Mouse (Mus musculus): ENCODE measurements at regions not wholly inside any gene's neighbourhood (a gene's known extent, or its start where the extent isn't known, plus 50 kb on each side); places are given as distances from the start of the nearest gene placed in this dataset.

DNA sequence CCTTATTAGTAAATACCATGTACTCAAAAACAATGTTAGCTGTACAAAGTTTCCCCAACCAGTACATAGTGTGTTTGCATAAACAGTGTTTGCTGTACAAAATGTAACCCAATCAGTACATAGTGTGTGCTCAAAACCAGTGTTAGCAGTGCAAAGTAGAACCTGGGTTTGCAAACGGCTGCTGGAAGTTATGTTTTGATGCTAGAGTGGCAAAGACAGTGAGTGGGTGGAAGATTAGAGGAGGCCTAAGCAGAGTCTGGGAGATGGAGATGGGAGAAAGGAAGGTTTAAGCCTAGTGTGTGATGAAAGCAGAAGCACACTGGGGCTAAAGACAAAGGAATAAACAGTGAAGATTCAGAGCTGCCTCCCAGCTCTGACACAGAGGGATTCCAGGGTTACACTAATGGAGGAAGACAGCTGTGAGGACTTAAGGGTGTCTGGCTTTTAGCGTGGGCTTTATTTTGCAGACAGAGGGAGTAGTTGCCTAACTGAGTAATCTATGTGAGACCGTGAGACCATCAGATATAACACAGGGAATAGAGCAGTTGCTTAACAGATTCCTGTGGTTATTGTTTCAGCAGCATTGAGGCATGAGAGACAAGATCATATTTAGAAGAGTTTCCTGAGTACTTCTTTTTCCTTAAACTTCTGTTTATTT is 396.0 kb downstream of the Rprm start:
- 55% methylated on average over 3 of the region's 3 CpGs for WGBS
- Histone ChIP-seq H3K4me3 (ENCODE audit: low read depth, low read length) (no peak overlapping the region), H3K27me3 (ENCODE audit: control insufficient read depth, insufficient read depth, low read length) (no peaks in the 10 kb centered on the region), H3K36me3 (ENCODE audit: control insufficient read depth, insufficient read depth, low read length) (no peaks in the 10 kb centered on the region), H3K9me3 (ENCODE audit: control insufficient read depth, low read length) (no peaks in the 10 kb centered on the region), H3K4me2 (ENCODE audit: low read depth, low read length) (no peak overlapping the region), H3K9ac (replicated peaks; ENCODE audit: low read depth, low read length) (no peak overlapping the region), H3K4me1 (ENCODE audit: control insufficient read depth, insufficient read depth, low read length) (no peaks in the 10 kb centered on the region), H3K27ac (ENCODE audit: low read depth, low read length) (no peak overlapping the region)
- ATAC-seq (ENCODE audit: low read depth): peak; percentile 61; the same call in 1 of the 2 replicates

DNA sequence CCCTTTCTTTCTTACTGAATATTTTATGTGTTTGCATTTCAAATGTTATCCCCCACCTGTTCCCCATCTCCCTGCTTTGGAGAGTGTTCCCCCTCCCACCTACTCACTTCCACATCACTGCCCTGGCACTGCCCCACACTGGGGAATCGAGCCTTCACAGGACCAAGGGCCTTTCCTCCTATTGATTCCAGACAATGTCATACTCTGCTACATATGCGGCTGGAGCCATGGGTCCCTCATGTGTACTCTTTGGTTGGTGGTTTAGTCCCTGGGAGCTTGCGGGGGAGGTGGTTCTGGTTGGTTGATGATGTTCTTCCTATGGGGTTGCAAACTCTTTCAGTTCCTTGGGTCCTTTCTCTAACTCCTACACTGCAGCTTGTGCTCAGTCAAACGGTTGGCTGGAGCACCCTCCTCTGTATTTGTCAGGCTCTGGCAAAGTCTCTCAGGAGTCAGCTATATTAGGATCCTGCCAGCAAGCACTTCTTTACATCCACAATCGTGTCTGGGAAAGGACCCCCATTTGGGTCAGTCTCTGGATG is 393.7 kb downstream of the Rprm start:
- 76% methylated on average over 5 of the region's 5 CpGs for WGBS
- H3K4me1 ChIP-seq (ENCODE audit: control insufficient read depth, insufficient read depth, low read length): no peaks in the 10 kb centered on the region

DNA sequence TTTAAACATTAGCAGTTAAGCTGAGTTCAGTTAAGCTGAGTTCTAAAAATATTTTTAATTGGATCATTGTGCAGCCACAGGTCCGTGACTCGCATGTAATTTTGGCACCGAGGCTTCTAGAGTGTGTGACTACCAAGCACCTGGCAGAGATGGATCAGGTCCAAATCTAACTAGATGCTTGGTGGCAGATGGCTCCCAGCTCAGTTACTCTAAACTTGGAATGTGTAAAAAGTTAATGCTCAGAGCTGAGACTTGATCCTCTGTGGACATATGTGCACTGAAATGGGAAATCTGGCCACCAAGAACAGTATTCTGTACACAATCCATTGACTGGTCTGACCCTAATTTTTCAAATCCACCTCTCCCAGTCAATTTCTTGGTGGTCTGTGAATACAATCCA is 374.1 kb downstream of the Rprm start:
- no peaks in the 10 kb centered on the region for H3K27me3 ChIP-seq (ENCODE audit: control insufficient read depth, insufficient read depth, low read length)
- H3K9ac ChIP-seq (replicated peaks; ENCODE audit: low read depth, low read length): no peak overlapping the region
- no peaks in the 10 kb centered on the region for H3K9me3 ChIP-seq (ENCODE audit: control insufficient read depth, low read length)
- H3K4me3 ChIP-seq (ENCODE audit: low read depth, low read length): no peak overlapping the region
- no peak overlapping the region for H3K27ac ChIP-seq (ENCODE audit: low read depth, low read length)
- ATAC-seq (ENCODE audit: low read depth): no peak
- no peaks in the 10 kb centered on the region for H3K36me3 ChIP-seq (ENCODE audit: control insufficient read depth, insufficient read depth, low read length)
- 67% methylated on average over 3 of the region's 3 CpGs for WGBS
- no peak overlapping the region for H3K4me2 ChIP-seq (ENCODE audit: low read depth, low read length)
- H3K4me1 ChIP-seq (ENCODE audit: control insufficient read depth, insufficient read depth, low read length): no peaks in the 10 kb centered on the region

More for the DNA sequence above, 393.7 kb downstream of the Rprm start:
- Histone ChIP-seq H3K9ac (replicated peaks; ENCODE audit: low read depth, low read length) (no peak overlapping the region), H3K4me2 (ENCODE audit: low read depth, low read length) (no peak overlapping the region), H3K4me3 (ENCODE audit: low read depth, low read length) (no peak overlapping the region), H3K36me3 (ENCODE audit: control insufficient read depth, insufficient read depth, low read length) (no peaks in the 10 kb centered on the region), H3K27me3 (ENCODE audit: control insufficient read depth, insufficient read depth, low read length) (no peaks in the 10 kb centered on the region), H3K9me3 (ENCODE audit: control insufficient read depth, low read length) (no peaks in the 10 kb centered on the region), H3K27ac (ENCODE audit: low read depth, low read length) (no peak overlapping the region)
- no peak for ATAC-seq (ENCODE audit: low read depth)

DNA sequence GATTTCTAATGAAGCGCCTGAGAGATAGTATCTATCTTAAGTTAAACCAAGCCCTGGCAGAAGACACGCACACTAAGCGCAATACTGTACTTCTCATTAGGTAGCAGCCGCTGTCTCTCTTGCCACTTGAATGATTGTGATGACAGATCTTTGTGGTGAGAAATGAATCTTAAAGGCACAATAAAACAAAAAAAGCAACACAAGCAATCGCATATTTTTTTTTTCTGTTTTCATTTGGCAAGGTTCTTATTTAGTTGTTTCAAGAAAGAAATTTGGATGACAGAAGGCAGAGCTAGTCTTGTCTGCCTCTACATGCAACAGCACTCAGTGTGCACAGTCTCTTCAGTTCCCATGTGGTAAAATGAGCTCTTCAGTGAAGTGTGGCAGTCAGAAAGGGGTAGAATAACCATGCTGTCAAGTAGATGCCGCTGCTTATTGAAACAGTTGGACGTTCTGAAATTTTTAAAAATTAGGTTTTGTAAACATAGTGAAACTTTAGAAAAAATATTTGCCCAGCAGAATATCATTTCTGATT is 372.2 kb downstream of the Rprm start:
- no peak overlapping the region for H3K9ac ChIP-seq (replicated peaks; ENCODE audit: low read depth, low read length)
- no peak for ATAC-seq (ENCODE audit: low read depth)

DNA sequence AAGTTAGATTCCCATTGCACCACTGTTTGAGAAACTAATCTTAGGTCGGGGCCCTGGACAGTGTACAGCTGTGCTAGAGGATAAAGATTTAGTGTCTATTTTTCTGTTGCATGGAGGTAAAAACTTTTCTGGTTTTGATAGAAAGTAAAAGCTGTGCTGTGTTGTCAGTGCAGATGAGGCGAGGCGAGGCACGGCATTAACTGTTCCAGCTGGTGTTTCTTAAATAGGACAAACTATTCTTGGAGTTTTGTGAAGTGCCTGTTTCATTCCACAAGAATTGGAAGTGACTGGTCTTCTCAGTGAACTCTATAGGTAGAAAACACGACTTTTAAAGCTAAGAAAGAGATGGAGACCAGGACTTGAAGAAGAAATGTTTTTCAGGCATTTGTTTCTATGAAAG is 370.3 kb downstream of the Rprm start:
- ATAC-seq (ENCODE audit: low read depth): no peak
- H3K27me3 ChIP-seq (ENCODE audit: control insufficient read depth, insufficient read depth, low read length): no peaks in the 10 kb centered on the region
- 67% methylated on average over 5 of the region's 5 CpGs for WGBS

More for the DNA sequence above, 372.2 kb downstream of the Rprm start:
- Histone ChIP-seq H3K4me2 (ENCODE audit: low read depth, low read length) (no peak overlapping the region), H3K36me3 (ENCODE audit: control insufficient read depth, insufficient read depth, low read length) (no peaks in the 10 kb centered on the region), H3K4me1 (ENCODE audit: control insufficient read depth, insufficient read depth, low read length) (no peaks in the 10 kb centered on the region), H3K9me3 (ENCODE audit: control insufficient read depth, low read length) (no peaks in the 10 kb centered on the region), H3K27ac (ENCODE audit: low read depth, low read length) (no peak overlapping the region), H3K27me3 (ENCODE audit: control insufficient read depth, insufficient read depth, low read length) (no peaks in the 10 kb centered on the region), H3K4me3 (ENCODE audit: low read depth, low read length) (no peak overlapping the region)
- 87% methylated on average over 7 of the region's 7 CpGs for WGBS

DNA sequence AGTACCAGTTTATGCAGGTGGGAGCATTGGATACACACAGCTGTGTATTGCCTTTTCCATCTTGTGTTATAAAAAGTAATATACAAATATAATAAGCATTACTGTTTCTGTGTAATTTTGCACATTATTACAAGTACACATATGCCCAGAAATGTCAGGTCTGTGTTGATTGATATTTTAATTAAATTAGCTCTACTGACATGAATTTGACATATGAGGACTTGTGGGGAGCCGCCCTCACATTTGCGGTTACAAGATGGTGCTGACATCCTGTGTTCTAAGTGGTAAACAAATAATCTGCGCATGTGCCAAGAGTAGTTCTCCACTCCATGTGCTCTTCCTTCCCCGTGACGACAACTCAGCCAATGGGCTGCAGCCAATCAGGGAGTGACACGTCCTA is 362.1 kb downstream of the Rprm start:
- H3K4me2 ChIP-seq (ENCODE audit: low read depth, low read length): no peak overlapping the region
- no peaks in the 10 kb centered on the region for H3K9me3 ChIP-seq (ENCODE audit: control insufficient read depth, low read length)
- no peak overlapping the region for H3K9ac ChIP-seq (replicated peaks; ENCODE audit: low read depth, low read length)
- H3K27ac ChIP-seq (ENCODE audit: low read depth, low read length): no peak overlapping the region
- 92% methylated on average over 6 of the region's 6 CpGs for WGBS
- ATAC-seq (ENCODE audit: low read depth): no peak
- H3K4me3 ChIP-seq (ENCODE audit: low read depth, low read length): no peak overlapping the region
- no peaks in the 10 kb centered on the region for H3K27me3 ChIP-seq (ENCODE audit: control insufficient read depth, insufficient read depth, low read length)
- no peaks in the 10 kb centered on the region for H3K4me1 ChIP-seq (ENCODE audit: control insufficient read depth, insufficient read depth, low read length)
- H3K36me3 ChIP-seq (ENCODE audit: control insufficient read depth, insufficient read depth, low read length): no peaks in the 10 kb centered on the region

More for the DNA sequence above, 370.3 kb downstream of the Rprm start:
- Histone ChIP-seq H3K27ac (ENCODE audit: low read depth, low read length) (no peak overlapping the region), H3K4me3 (ENCODE audit: low read depth, low read length) (no peak overlapping the region), H3K4me2 (ENCODE audit: low read depth, low read length) (no peak overlapping the region), H3K4me1 (ENCODE audit: control insufficient read depth, insufficient read depth, low read length) (no peaks in the 10 kb centered on the region), H3K9me3 (ENCODE audit: control insufficient read depth, low read length) (no peaks in the 10 kb centered on the region), H3K9ac (replicated peaks; ENCODE audit: low read depth, low read length) (no peak overlapping the region), H3K36me3 (ENCODE audit: control insufficient read depth, insufficient read depth, low read length) (no peaks in the 10 kb centered on the region)

DNA sequence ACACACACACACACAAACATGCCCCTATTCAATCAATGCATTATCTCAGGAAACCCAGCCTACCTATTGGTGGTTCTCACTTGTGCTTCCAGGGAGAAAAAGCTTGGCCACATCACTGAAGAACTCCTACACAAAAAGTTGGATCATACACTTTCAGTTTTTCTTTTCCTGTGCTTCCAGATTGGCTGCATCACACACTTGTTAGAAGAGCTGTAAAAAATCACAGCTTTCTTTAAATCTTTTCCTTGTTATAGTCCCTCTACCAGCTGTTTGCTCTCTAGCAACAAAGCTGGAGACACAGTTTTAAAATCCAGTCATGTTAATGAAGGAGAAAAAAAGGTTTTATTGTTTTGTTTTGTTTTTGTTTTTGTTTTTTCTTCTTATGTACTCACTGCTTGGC is 356.7 kb downstream of the Rprm start:
- Histone ChIP-seq H3K4me3 (ENCODE audit: low read depth, low read length) (no peak overlapping the region), H3K9me3 (ENCODE audit: control insufficient read depth, low read length) (no peaks in the 10 kb centered on the region), H3K27me3 (ENCODE audit: control insufficient read depth, insufficient read depth, low read length) (no peaks in the 10 kb centered on the region), H3K36me3 (ENCODE audit: control insufficient read depth, insufficient read depth, low read length) (no peaks in the 10 kb centered on the region), H3K27ac (ENCODE audit: low read depth, low read length) (no peak overlapping the region), H3K4me2 (ENCODE audit: low read depth, low read length) (no peak overlapping the region), H3K4me1 (ENCODE audit: control insufficient read depth, insufficient read depth, low read length) (no peaks in the 10 kb centered on the region), H3K9ac (replicated peaks; ENCODE audit: low read depth, low read length) (no peak overlapping the region)
- ATAC-seq (ENCODE audit: low read depth): no peak

DNA sequence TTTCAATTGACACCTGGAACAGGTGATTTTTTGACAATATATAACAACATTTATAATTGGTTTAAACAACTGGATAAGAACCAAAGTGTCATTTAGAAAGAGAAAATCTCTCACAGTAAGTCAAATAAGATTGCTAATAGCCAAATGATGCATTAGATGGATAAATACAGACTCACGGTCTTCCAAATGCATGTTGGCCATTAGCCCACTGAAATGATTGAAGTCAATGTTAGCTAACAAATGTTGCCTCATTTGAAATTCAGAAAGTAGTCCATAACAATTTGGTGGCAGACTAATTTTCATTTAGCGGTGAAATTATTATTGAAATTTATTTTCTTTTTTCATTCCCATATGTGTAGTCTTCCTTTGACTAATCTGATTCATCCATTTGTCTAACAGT is 354.9 kb downstream of the Rprm start:
- H3K4me2 ChIP-seq (ENCODE audit: low read depth, low read length): no peak overlapping the region
- H3K4me3 ChIP-seq (ENCODE audit: low read depth, low read length): no peak overlapping the region
- H3K9me3 ChIP-seq (ENCODE audit: control insufficient read depth, low read length): no peaks in the 10 kb centered on the region
- H3K9ac ChIP-seq (replicated peaks; ENCODE audit: low read depth, low read length): no peak overlapping the region
- no peaks in the 10 kb centered on the region for H3K4me1 ChIP-seq (ENCODE audit: control insufficient read depth, insufficient read depth, low read length)
- H3K27ac ChIP-seq (ENCODE audit: low read depth, low read length): no peak overlapping the region
- ATAC-seq (ENCODE audit: low read depth): no peak
- no peaks in the 10 kb centered on the region for H3K27me3 ChIP-seq (ENCODE audit: control insufficient read depth, insufficient read depth, low read length)
- H3K36me3 ChIP-seq (ENCODE audit: control insufficient read depth, insufficient read depth, low read length): no peaks in the 10 kb centered on the region
- 93% methylated on average over 2 of the region's 2 CpGs for WGBS

DNA sequence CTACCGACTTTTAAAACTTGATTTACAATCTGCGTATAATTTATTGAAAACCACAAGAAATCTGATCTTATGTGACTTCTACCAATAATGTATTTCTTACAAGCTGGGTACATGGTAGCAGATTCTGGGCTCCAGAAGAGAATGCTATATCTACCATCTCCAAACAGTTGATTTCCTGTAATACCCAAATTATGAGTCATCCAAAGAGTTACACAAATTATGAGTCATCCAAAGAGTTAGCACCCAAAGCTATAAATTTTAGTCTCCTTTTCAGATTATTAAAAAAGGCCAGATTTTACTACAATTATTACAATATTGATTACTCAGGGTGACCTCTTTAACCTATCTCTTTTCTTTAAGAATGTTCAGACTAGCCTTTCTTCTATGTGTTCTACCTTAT is 321.9 kb downstream of the Rprm start:
- Histone ChIP-seq H3K27me3 (ENCODE audit: control insufficient read depth, insufficient read depth, low read length) (no peaks in the 10 kb centered on the region), H3K9ac (replicated peaks; ENCODE audit: low read depth, low read length) (no peak overlapping the region), H3K4me1 (ENCODE audit: control insufficient read depth, insufficient read depth, low read length) (no peaks in the 10 kb centered on the region), H3K4me3 (ENCODE audit: low read depth, low read length) (no peak overlapping the region), H3K4me2 (ENCODE audit: low read depth, low read length) (no peak overlapping the region), H3K27ac (ENCODE audit: low read depth, low read length) (no peak overlapping the region), H3K36me3 (ENCODE audit: control insufficient read depth, insufficient read depth, low read length) (no peaks in the 10 kb centered on the region), H3K9me3 (ENCODE audit: control insufficient read depth, low read length) (no peaks in the 10 kb centered on the region)
- ATAC-seq (ENCODE audit: low read depth): no peak
- 81% methylated on average over 2 of the region's 2 CpGs for WGBS

Data from neural tube, embryonic 14.5 days (tissue).